Mouse (Mus musculus): ENCODE measurements around the gene Cpxm2. TPM values are rescaled to one million over a fixed set of nuclear protein-coding genes. Genes with fewer than 3 reads are reported as not detected.

Gene Cpxm2
- polyA plus RNA-seq, 1 experiment from 2014 or later = 0.28 TPM

DNA sequence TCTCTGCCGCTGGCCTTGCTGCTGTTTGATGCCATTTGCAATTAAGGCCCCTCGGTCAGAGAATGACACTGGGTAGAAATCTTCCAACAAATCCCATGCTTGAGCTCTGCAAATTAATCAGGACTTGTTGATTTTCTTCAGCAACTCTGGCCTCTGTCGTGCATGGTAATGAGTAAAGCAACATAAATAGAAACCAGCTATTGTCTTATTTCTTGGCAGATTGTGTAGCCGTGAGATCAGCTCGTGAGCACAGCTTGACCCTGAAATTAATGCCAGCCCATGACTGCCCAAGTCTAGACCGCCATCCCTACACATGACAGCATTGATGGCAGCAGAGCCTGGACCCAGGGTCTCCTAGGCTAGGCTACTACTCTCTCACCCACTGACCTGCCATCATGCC, 25.9 kb downstream of the Cpxm2 start:
- no peaks in the 10 kb centered on the region for H3K9me3 ChIP-seq (replicated peaks)
- H3K36me3 ChIP-seq = no peaks in the 10 kb centered on the region
- 66% methylated on average over 6 of the region's 6 CpGs for WGBS (ENCODE audit: insufficient replicate concordance)
- no peak overlapping the region for H3K4me2 ChIP-seq
- DNase-seq = no peak
- no peaks in the 10 kb centered on the region for H3K4me1 ChIP-seq (replicated peaks)
- no peak for ATAC-seq (ENCODE audit: low read depth)
- H3K27me3 ChIP-seq = no peaks in the 10 kb centered on the region
- H3K9ac ChIP-seq = no peak overlapping the region
- H3K4me3 ChIP-seq (replicated peaks) = no peak overlapping the region
- H3K27ac ChIP-seq = no peak overlapping the region

DNA sequence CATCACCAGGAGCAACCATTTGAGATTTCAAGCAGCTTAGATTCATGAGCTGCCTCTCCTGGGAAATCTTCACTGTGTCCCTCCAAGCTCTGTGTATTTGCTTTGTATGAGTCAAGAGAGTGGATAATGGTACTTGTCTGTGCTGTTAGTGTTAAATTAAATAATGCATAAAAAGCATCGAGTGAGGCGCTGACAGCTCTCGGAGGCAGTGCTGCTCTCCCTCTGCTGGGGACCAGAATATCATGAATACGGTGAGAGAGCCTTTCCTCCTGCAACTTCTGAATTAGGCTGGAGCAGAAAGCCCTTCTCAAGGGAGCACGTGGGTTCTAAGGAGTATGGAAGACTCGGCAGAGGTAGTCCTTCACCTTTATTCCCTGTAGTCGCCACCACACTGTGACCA, 29.6 kb downstream of the Cpxm2 start:
- H3K27me3 ChIP-seq = no peaks in the 10 kb centered on the region
- 58% methylated on average over 7 of the region's 7 CpGs for WGBS (ENCODE audit: insufficient replicate concordance)
- DNase-seq = no peak
- no peak overlapping the region for H3K4me2 ChIP-seq
- H3K4me1 ChIP-seq (replicated peaks) = no peaks in the 10 kb centered on the region
- H3K9me3 ChIP-seq (replicated peaks) = no peaks in the 10 kb centered on the region
- no peak overlapping the region for H3K9ac ChIP-seq
- no peaks in the 10 kb centered on the region for H3K36me3 ChIP-seq
- ATAC-seq (ENCODE audit: low read depth) = no peak
- H3K4me3 ChIP-seq (replicated peaks) = no peak overlapping the region
- H3K27ac ChIP-seq = no peak overlapping the region

DNA sequence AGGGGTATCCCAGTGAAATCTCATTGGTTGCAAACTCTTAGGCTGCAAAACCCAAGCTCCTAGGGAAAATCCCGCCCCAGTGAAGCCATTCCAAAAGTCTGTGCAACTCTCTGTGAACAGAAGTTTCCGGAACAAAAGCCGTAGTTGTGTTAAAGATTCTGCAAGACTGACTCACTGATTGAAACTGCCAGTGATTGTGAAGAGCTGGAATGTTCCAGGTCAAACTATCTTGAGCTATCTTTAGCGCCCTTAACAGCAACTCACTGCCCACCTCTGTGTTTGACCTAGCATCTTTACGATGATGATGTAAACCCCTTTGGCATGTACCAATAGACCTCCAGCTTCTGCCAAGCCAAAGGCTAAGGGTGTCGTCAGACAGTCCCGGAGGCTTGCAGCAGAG, 31.3 kb downstream of the Cpxm2 start:
- H3K4me3 ChIP-seq (replicated peaks) = no peak overlapping the region
- H3K9ac ChIP-seq = no peak overlapping the region
- ATAC-seq (ENCODE audit: low read depth) (no peak), DNase-seq (no peak)
- no peaks in the 10 kb centered on the region for H3K4me1 ChIP-seq (replicated peaks)
- H3K36me3 ChIP-seq = no peaks in the 10 kb centered on the region
- H3K27me3 ChIP-seq = no peaks in the 10 kb centered on the region
- no peak overlapping the region for H3K27ac ChIP-seq
- no peaks in the 10 kb centered on the region for H3K9me3 ChIP-seq (replicated peaks)
- WGBS (ENCODE audit: insufficient replicate concordance) = 66% methylated on average over 7 of the region's 7 CpGs
- no peak overlapping the region for H3K4me2 ChIP-seq

DNA sequence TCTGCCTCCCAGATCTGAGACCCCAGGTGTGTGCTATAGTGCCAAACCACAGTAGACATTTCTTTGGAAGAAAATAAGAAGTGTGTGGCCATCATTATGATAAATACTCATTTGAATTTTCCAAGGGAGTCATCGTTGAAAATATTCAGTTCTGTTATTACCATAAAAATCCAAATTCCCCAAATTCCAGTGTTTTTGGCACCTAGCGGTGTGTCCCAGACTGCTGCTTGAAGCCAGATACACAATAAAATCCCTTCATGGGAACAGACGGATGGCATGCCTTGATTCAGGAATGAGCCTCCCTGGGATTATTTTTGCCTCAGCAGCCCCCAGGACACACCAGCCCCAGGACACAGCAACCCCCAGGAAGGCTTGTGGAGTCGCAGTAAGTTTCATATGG, 34.7 kb downstream of the Cpxm2 start:
- 75% methylated on average over 4 of the region's 4 CpGs for WGBS (ENCODE audit: insufficient replicate concordance)
- ATAC-seq (ENCODE audit: low read depth) = no peak

DNA sequence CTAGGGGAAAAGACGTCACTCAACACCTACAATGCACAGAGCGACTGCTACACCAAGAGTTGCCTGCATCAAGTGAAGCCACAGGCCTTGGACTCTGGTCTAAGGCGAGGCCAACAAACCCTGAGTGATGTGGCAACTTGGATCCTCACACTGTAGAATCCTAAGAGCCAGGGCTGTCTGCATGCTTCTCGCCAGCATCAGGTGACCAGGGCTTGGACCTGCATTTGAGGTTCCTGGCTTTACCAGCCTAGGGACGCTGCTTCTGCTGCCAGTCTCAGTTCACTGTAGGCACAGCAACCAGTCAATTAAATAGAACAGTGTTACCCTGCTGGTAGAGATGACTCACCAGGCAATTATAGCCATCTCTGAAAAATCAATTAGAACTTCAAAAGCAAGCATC, 42.8 kb downstream of the Cpxm2 start:
- Histone ChIP-seq H3K27ac (no peak overlapping the region), H3K4me1 (replicated peaks) (no peaks in the 10 kb centered on the region), H3K4me2 (no peak overlapping the region), H3K4me3 (replicated peaks) (no peak overlapping the region), H3K27me3 (no peaks in the 10 kb centered on the region), H3K36me3 (no peaks in the 10 kb centered on the region), H3K9me3 (replicated peaks) (no peaks in the 10 kb centered on the region), H3K9ac (no peak overlapping the region)
- no peak for ATAC-seq (ENCODE audit: low read depth)
- 54% methylated on average over 5 of the region's 5 CpGs for WGBS (ENCODE audit: insufficient replicate concordance)
- no peak for DNase-seq

More for the DNA sequence above, 34.7 kb downstream of the Cpxm2 start:
- no peaks in the 10 kb centered on the region for H3K9me3 ChIP-seq (replicated peaks)
- no peak overlapping the region for H3K27ac ChIP-seq
- H3K4me3 ChIP-seq (replicated peaks) = no peak overlapping the region
- H3K27me3 ChIP-seq = no peaks in the 10 kb centered on the region
- DNase-seq = no peak
- no peak overlapping the region for H3K9ac ChIP-seq
- no peak overlapping the region for H3K4me2 ChIP-seq
- H3K36me3 ChIP-seq = no peaks in the 10 kb centered on the region
- H3K4me1 ChIP-seq (replicated peaks) = no peaks in the 10 kb centered on the region

DNA sequence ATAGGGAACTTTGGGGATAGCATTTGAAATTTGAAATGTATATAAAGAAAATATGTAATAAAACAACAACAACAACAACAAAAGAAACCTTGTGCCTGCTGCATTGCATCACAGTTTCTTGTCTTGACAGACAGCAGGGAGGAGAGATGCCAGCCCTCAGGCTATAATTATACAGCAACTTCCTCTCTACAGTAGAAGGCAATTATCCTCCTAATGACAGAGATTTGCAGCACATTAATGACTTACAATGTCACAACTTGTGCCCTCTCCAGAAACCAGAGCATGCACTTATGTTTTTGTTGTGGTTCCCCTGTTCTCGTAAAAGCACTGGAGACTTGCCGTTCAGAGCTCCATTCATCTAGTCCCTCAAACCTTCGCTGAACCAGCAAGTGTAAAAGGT, 44.2 kb downstream of the Cpxm2 start:
- no peak overlapping the region for H3K4me2 ChIP-seq
- 61% methylated on average over 3 of the region's 3 CpGs for WGBS (ENCODE audit: insufficient replicate concordance)

DNA sequence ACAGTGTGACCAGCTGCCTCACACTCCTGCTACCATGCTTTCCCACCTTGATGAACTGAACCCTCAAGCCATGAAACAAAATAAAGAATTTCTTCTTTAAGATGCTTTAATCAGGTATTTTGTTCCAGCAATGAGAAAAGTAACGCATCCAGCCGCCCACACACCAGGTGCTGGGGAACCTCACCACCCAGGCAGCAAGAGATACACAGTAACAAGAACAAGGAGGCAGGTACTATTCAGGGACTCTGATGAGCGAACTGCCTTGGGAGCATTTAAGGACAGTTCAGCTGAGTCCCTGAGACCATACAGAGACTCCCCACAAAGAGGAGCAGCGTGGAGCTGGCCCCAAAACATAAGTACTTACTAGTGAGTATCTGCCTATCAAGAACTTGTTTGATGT, 47.6 kb downstream of the Cpxm2 start:
- H3K4me3 ChIP-seq (replicated peaks) = no peak overlapping the region
- H3K27ac ChIP-seq = no peak overlapping the region
- no peaks in the 10 kb centered on the region for H3K27me3 ChIP-seq
- no peak overlapping the region for H3K4me2 ChIP-seq
- no peaks in the 10 kb centered on the region for H3K9me3 ChIP-seq (replicated peaks)
- WGBS (ENCODE audit: insufficient replicate concordance) = 68% methylated on average over 4 of the region's 4 CpGs
- DNase-seq = no peak
- H3K36me3 ChIP-seq = no peaks in the 10 kb centered on the region
- H3K9ac ChIP-seq = no peak overlapping the region
- no peaks in the 10 kb centered on the region for H3K4me1 ChIP-seq (replicated peaks)
- ATAC-seq (ENCODE audit: low read depth) = no peak

More for the DNA sequence above, 44.2 kb downstream of the Cpxm2 start:
- DNase-seq = no peak
- ATAC-seq (ENCODE audit: low read depth) = no peak
- no peaks in the 10 kb centered on the region for H3K9me3 ChIP-seq (replicated peaks)
- no peak overlapping the region for H3K4me3 ChIP-seq (replicated peaks)
- H3K36me3 ChIP-seq = no peaks in the 10 kb centered on the region
- H3K4me1 ChIP-seq (replicated peaks) = no peaks in the 10 kb centered on the region
- H3K27me3 ChIP-seq = no peaks in the 10 kb centered on the region
- H3K9ac ChIP-seq = no peak overlapping the region
- H3K27ac ChIP-seq = no peak overlapping the region

DNA sequence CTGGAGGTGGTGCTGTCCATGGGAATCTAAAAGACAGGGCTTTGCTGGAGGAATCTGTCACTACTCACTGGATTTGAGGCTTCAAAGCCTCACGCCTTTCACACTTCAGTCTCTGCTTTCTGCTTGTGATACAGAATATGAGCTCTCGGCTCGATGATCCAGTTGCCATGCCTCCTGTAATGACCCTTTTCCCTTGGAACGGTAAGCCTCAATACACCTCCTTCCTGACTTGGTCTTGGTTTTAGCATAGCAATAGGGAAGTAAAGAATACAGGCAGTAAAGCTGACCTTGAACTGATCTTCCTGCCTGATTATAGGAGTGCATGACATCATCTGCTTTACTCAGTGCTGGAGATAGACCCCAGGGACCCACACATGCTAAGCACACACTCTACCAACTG, 49.2 kb downstream of the Cpxm2 start:
- H3K9me3 ChIP-seq (replicated peaks) = no peaks in the 10 kb centered on the region
- no peak overlapping the region for H3K9ac ChIP-seq
- ATAC-seq (ENCODE audit: low read depth) = no peak
- H3K27ac ChIP-seq = no peak overlapping the region
- no peaks in the 10 kb centered on the region for H3K27me3 ChIP-seq
- 57% methylated on average over 4 of the region's 4 CpGs for WGBS (ENCODE audit: insufficient replicate concordance)
- H3K4me1 ChIP-seq (replicated peaks) = no peaks in the 10 kb centered on the region
- H3K36me3 ChIP-seq = no peaks in the 10 kb centered on the region
- H3K4me2 ChIP-seq = no peak overlapping the region
- no peak overlapping the region for H3K4me3 ChIP-seq (replicated peaks)
- DNase-seq = no peak

DNA sequence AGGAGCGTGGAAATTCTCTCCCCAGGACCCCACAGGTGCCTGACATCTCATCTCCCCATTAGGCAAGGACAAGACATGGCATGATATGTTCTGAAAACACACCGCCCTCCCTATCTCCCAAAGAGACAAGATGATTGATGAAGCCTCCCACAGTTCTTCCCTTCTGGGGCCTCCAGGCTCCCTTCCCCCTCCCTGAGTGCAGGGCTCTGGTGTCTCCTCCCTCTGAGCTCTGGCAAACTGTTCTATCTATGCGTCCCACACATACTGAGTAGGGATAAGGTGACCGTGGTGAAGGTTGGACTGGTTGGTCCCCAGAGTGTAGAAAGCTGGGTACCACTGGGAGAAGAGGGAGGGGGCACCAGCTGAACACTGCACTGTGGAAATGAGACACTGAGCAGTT, 56.1 kb downstream of the Cpxm2 start:
- WGBS (ENCODE audit: insufficient replicate concordance) = 39% methylated on average over 4 of the region's 4 CpGs
- no peak for ATAC-seq (ENCODE audit: low read depth)

DNA sequence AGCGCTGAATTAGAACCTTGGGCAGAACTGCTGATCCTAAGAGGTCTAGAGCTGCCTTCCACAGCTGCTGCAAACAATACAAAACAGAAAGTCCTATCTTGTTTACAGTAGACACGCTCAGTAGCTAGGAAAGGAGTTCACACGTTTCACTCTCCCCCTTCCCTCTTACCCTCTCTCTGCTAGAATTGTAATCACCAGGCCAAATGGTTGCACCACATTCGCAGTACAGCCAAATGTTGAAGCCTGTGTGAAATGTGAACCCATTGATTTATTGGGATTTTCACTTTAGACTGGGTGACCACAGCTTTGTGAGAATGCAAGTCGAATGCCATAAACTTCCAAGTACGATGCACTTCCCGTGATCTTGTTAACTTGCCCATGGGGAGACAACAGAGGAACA, 59.9 kb downstream of the Cpxm2 start:
- H3K36me3 ChIP-seq = no peaks in the 10 kb centered on the region
- ATAC-seq (ENCODE audit: low read depth) (no peak), DNase-seq (no peak)
- H3K27ac ChIP-seq = no peak overlapping the region
- H3K4me1 ChIP-seq (replicated peaks) = no peaks in the 10 kb centered on the region
- H3K4me2 ChIP-seq = no peak overlapping the region
- no peak overlapping the region for H3K9ac ChIP-seq
- no peak overlapping the region for H3K4me3 ChIP-seq (replicated peaks)
- WGBS (ENCODE audit: insufficient replicate concordance) = 44% methylated on average over 7 of the region's 7 CpGs
- no peaks in the 10 kb centered on the region for H3K27me3 ChIP-seq
- H3K9me3 ChIP-seq (replicated peaks) = no peaks in the 10 kb centered on the region

More for the DNA sequence above, 56.1 kb downstream of the Cpxm2 start:
- Histone ChIP-seq H3K9me3 (replicated peaks) (no peaks in the 10 kb centered on the region), H3K27me3 (no peaks in the 10 kb centered on the region), H3K36me3 (no peaks in the 10 kb centered on the region), H3K9ac (no peak overlapping the region), H3K27ac (no peak overlapping the region), H3K4me1 (replicated peaks) (no peaks in the 10 kb centered on the region), H3K4me2 (no peak overlapping the region), H3K4me3 (replicated peaks) (no peak overlapping the region)
- no peak for DNase-seq

DNA sequence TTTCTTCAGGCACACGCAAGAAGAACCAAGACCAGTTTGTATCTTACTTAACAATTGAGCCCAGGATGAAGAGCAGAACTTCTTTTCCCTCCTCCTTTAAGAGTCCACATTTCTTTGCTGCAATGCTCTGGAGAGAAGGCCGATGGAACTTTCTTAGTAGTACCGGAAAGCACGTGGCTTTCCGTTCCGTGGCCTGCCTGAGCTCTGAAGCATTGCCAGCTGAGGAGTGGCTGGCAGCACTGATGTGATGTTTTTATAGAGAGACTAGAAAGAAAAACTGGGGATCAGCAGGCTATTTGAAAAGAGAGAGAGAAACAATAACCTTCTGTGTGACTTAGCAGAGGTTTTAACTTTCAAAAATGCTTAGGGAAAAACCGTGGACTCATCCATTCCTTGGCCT, 63.0 kb downstream of the Cpxm2 start:
- 74% methylated on average over 7 of the region's 7 CpGs for WGBS (ENCODE audit: insufficient replicate concordance)
- Histone ChIP-seq H3K27ac (no peak overlapping the region), H3K4me1 (replicated peaks) (no peaks in the 10 kb centered on the region), H3K36me3 (no peaks in the 10 kb centered on the region), H3K4me3 (replicated peaks) (no peak overlapping the region), H3K27me3 (no peaks in the 10 kb centered on the region), H3K9me3 (replicated peaks) (no peaks in the 10 kb centered on the region), H3K9ac (no peak overlapping the region), H3K4me2 (no peak overlapping the region)
- DNase-seq (no peak), ATAC-seq (ENCODE audit: low read depth) (no peak)

DNA sequence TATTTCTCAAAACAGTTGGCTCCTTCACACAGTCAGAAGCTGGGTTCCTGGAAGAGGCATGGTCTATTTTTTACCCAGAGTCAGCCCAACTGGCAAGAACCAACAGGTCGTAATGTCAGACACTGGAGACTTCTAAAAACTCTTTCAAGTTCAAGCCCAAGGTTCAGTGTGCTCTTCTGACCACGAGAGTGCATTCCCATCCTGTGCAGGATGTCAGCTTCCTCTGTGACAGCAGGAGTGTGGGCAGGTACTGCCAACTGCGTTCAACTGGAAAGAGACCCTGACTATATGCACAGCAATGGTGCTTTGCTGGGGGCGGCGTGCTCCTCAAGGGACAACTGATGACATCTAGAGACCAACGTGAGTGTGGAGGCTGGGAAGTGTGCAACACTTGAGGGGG, 65.9 kb downstream of the Cpxm2 start:
- Histone ChIP-seq H3K9me3 (replicated peaks) (no peaks in the 10 kb centered on the region), H3K4me3 (replicated peaks) (no peak overlapping the region), H3K36me3 (no peaks in the 10 kb centered on the region), H3K4me2 (no peak overlapping the region), H3K4me1 (replicated peaks) (no peaks in the 10 kb centered on the region), H3K27me3 (no peaks in the 10 kb centered on the region), H3K9ac (no peak overlapping the region), H3K27ac (no peak overlapping the region)
- 55% methylated on average over 6 of the region's 6 CpGs for WGBS (ENCODE audit: insufficient replicate concordance)
- DNase-seq = no peak
- no peak for ATAC-seq (ENCODE audit: low read depth)

DNA sequence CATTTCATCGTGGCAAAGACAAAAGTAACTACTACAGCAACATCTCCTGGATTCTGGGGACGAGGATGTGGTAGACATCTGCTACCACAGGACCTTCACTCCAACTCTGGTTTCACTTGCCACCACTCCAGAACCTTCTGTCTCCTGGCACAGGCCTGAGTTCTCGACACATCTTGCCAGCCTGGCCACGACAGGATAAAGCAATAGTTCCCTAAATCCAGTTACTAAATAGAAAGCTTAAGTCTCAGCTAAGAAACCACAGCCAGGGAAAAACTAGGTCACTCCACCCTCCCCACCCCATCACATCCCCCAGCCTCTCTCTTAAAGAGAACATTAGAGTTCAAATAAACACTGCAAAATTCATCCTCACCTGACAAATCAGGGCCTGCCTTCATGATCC, 66.4 kb downstream of the Cpxm2 start:
- H3K4me2 ChIP-seq = no peak overlapping the region
- WGBS (ENCODE audit: insufficient replicate concordance) = 47% methylated on average over 4 of the region's 4 CpGs
- DNase-seq (no peak), ATAC-seq (ENCODE audit: low read depth) (no peak)
- no peaks in the 10 kb centered on the region for H3K4me1 ChIP-seq (replicated peaks)
- no peak overlapping the region for H3K4me3 ChIP-seq (replicated peaks)
- no peak overlapping the region for H3K9ac ChIP-seq
- no peaks in the 10 kb centered on the region for H3K27me3 ChIP-seq
- no peaks in the 10 kb centered on the region for H3K9me3 ChIP-seq (replicated peaks)
- H3K36me3 ChIP-seq = no peaks in the 10 kb centered on the region
- no peak overlapping the region for H3K27ac ChIP-seq
